Mouse (Mus musculus): ENCODE results near the gene Zfp217.

Zfp217 gene

DNA sequence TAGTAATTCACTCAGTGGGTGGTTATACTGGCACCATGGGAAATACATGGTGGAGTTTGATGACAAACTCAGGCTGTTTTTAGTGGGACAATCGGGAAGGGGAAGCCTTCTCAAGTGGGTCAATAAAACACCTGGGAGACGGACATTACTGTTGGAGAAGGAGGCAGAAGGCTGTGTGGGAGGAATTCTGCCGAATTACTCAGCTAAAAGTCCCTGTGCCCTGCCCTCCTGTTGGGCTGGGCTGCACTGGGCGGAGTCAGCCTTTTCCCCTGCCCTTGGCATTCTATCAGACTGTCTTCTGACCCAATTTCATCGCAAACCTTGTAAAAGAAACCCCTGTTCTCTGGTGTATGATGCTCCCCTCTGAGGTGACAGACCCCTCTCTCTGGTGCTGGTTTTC lies 10.3 kb upstream of the Zfp217 start:
- DNase-seq, result no peak

DNA sequence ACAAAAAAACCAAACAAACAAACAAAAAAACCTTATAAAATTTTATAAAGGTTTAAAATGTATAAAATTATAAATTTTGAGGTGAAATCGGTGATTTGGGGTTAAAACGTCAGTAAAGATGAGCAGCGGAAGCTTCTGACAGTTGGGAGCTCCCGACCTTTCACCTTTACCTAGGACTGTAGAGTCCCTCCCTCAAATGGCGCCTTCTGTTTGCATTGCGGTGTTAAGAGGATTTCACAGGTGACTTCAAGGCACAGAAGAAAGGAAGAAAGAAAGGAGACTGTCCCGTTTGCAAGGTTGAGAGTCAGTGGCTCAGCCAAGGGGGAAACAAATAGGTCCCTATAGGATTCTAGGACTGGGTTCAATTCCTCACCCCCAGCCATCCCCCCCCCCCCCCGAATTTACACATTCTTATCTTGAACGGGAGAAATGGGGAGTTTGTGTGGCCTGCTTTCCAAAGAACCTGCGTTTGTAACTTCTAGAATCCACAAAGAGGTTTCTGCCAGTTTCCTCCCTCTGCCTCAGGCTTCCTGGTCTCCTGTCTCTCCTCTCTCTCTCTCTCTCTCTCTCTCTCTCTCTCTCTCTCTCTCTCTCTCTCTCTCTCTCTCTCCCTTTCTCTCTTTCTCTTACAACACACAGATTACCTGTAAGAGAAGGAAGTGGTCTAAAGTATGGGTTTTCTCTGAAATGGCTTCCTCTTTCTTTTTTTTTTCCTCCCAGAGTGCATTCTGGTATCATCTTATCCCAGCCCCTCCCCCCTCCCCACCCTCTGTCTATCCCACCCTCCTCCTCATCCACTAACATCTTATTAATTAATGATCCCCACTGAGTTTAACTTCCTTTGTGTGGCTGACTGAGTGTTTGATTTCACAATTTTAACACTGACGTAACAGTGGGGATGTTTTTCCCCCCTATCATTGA lies 9.6 kb upstream of the Zfp217 start:
- no peak for DNase-seq

DNA sequence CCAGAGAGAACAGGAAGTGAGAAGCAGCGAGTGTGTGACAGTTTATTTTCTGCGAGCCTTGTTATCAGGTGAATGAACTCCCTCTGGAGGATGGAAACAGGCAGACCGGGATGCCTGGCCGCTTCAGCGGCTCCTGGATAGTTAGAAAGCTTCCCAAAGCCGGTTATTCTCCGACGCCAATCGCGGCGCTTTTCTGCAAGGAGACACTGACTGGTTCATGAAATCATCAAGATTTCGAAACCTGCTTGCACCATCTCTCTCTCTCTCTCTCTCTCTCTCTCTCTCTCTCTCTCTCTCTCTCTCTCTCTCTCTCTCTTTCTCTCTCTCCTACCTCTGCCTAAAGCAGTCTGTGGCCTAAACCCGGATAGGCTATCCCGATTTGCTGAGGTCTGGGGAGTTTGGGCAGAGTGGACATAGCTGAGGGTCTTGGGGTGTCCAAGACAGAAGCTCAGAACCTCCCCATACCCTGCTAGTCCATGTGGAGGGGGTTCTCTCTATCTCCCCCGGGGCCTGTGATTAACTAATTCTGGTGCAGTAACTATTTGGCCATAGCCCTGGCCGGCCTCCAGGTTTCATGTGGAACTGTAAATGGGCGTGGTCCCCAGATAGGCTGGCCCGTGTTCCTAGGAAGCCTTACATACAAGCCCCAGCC lies 7.3 kb upstream of the Zfp217 start:
- peak; percentile 55 to 62 for DNase-seq

DNA sequence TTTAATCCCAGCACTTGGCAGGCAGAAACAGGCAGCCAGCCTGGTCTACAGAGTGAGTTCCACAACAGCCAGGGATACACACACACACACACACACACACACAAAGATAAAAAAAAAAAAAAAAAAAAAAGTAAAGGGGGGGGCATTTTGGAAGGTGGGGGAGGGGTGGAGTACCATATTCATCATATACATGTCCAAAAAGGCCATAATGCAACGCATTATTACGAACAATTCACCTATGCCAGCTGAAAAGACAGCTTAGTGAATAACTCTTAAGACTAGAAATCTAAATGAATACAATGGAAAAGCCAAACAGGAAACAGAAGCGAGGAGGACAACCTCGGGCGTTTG lies 6.8 kb upstream of the Zfp217 start:
- no peak for DNase-seq

DNA sequence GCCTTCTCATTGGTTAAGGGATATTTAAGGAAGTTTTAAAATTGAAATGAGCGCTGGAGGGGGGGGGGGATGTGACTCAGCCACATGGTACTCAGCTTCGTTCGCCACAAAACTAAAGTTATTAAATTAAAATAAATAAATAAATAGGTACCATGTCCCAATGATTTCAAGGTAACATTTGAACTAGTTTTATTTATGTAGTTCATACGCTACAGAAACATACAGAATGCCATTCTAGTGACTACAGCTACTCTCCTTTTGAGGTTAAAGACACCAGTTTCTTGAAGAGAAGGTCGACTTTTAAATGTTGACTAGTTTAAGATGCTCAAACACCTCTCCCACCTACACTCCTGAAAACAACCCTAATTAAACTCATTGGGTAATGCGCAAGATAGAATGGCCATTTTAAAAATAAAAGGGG lies 6.4 kb upstream of the Zfp217 start:
- no peak for DNase-seq

DNA sequence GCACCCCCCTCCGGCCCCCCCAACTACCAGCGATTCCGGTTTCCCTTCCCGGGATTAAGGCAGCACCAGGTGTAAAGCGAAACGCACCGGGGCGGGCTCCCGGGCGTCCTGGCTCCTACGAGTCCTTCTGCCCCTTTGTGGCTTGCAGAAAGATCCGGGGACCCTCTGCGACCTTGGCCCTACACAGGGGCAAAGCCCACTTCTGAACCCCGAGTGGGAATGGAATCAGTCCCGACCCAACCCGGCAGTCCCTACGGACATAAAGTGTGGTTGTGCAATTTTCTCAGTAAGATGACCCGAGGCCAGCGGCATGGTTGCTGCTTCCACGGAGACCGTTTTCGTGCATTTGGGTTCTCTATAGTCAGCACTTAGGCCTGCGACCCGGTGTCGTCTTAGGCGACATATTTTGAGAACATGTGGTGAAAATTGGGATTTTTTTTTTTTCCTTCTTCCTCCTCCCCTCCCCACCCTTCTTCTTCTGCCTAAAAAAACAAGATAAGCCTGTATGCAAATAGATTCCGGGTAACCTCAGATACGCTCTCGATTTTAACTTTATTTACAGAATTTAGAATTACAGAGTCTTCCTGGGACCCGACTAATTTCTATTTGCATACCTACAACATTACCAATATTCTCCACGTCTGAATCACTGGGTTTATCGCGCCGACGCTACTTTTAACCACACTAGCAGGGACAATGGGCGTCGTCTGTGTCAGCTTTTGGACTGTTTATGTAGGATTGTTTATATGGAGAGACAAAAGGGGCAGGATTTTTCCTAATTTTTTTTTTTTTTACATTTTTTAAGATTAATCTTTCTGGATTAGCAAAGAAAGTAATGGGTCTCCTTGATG lies 5.7 kb upstream of the Zfp217 start:
- DNase-seq, result peak in 1 of 2 experiments; percentile 54

DNA sequence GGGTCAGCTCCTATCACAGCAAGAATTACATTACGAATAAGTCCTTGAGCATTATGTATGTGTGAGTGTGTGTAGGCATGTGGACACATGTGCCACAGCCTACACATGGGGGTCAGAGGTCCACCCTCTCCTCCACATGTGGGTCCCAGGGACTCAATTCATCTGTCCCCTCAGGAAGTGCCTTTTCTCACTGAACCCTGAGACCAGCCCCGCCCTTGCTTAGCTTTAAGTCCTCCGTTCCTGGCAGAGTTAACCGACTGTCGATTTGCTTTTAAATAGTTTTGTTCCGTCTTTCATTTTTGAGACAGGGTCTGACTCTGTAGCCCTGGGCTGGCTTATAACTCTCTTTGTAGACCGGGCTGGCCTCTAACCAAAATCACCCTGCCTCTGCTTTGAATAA lies 5.0 kb upstream of the Zfp217 start:
- no peak for DNase-seq

DNA sequence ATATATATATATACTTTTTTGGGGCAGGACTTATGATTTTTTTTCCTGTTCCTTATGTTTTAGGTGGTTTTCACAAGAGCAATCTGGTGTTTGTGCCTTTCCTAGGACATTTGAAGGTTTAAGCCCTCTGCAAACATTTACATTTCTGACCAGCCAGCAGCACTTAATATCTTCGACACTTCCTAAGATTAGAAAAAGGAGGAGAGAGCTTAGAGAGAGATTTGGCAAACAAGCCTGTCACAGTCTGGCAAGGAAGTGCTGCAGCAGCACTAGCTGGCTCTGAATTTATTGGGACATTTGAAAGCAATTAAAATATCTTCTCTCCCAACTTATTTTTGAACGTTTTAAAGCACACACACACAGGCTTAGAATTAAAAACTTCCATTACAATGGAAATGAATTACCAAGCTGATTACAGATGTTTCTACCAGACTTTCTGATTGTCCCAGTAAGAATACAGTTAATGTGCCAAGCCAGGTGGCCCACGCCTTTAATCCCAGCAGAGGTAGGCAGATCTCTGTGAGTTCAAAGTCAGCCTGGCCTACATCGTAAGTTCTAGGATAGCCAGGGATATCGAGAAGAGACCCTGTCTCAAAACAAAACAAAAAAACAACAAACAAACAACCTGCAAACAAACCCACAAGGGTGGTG lies 4.3 kb upstream of the Zfp217 start:
- no peak for DNase-seq

DNA sequence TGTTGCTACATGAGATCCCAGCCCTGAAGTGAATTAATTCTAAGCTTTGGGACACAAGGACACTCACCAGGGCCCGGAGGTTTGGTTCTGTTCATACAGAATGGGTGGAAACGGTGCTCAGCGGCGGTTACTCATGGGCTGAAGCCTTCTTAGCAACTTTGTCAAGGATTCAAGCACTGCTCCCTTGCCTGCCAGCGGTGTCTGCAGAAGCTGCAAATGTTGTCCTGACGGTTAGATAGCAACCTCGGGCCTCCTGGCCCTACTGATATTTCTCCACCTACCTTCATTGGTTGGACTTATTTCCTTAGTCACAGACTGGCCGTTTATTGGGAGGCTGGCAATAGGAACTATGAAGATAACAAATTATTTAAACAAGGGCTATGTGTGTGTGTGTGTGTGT lies 3.6 kb upstream of the Zfp217 start:
- DNase-seq, result no peak

DNA sequence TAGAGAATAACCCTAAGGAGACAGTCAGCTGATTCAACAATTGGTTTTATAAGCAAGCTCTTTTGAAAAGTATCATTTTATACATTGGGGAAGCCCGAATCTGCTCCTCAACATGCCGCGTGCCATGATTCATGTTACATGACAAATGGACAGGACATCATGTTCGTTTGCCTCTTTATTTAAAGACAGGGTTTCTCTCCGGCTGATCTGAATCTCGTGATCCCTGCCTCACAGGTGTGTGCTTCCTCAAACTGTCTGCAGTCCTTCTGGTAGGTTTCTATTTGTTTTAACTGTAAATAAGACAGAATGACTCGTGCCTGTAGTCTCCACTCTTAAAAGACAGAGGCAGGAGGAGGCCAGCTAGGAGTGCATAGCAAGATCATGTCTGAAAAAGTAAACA lies 925 bp upstream of the Zfp217 start:
- no peak for DNase-seq

DNA sequence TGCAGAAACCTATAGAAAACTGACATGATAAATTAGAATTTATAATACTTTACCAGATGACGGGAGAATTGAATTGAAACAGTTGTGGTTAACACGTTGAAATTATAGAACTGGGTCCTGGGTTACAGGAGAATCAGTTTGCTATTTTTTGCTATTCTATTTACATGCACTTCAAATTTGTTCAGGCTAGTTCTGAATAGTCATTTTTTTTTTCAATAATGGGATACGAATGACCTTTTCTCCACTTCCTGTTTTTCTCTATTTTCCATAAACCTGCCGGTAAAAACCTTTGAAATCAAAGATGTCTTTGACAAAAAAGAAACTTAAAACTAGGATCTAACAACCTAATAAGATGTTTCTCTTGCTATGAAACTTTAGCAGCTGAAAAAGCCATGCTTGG lies 733 bp downstream of the Zfp217 start:
- DNase-seq, result no peak

DNA sequence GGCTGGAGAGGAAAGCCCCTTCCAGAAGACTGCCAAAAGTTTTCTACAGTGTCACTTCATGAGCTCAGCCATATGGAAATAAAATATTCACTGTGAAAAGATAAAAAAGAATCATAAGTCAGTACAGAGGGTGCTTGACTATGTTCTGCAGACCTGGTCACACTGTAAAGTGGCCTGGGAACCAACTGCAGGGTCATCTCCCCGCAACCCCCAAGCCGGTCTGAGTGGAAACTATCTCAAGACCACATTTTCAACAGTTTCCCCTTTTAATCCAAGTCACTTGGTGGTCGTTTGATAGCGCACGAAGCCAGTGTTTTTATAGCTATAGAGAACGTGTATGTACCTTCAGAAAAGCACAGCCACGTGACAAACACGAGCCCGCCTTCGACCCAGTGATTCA lies 3.6 kb downstream of the Zfp217 start:
- no peak for DNase-seq

DNA sequence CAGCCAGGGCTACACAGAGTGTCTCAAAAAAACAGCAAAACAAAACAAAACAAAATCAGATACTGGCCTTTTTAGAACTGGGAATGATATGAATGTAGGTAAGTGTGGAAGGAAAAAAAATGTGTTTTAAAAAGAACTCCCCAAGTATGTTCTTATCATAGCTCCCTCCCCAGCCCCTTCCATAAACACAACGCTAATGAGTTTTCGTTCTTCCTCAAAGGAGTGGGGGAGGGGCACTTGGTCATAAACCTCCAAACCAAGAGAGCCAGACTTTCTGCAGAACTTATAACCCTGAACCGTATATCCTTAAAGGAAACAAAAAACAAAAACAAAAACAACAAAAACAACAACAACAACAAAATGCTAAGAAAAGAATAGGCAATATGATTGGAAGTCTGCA lies 4.0 kb downstream of the Zfp217 start:
- no peak for DNase-seq

DNA sequence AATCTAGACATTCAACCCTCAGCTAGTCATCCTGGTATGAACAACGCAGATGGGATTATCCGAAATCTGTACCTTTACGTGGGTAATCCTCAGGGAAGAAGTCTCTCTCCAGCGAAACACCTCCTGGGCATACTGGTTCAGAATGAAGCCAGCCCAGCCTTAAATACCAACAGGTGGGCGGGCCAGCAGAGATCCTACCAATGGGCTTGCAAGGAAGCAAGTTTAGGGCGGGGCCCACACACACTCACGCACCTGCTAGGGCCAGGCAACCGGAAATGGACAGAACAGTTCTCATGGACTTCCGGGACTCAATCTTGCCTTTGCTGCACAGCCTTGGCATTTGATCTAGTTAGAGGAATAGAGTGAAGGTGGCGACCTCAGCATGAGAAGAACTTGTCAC lies 5.4 kb downstream of the Zfp217 start:
- DNase-seq, result no peak

DNA sequence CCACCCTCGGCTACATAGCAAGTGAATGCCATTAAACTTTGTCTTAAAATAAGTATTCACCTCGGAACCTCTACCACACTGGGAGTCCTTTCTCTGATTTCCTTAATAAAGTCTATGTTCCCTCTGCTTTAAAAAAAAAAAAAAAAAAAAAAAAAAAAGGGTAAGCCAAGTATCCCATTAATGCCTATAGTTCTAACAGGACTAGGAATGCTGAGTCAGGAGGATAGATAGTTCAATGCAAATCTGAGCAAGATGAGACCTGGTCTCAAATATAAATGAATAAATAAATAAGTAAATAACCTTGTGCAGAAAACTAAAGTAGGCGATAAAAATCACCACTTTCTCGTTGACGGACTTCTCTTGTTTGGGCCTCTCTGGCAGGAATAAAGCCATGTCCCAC lies 6.4 kb downstream of the Zfp217 start:
- DNase-seq, result no peak

DNA sequence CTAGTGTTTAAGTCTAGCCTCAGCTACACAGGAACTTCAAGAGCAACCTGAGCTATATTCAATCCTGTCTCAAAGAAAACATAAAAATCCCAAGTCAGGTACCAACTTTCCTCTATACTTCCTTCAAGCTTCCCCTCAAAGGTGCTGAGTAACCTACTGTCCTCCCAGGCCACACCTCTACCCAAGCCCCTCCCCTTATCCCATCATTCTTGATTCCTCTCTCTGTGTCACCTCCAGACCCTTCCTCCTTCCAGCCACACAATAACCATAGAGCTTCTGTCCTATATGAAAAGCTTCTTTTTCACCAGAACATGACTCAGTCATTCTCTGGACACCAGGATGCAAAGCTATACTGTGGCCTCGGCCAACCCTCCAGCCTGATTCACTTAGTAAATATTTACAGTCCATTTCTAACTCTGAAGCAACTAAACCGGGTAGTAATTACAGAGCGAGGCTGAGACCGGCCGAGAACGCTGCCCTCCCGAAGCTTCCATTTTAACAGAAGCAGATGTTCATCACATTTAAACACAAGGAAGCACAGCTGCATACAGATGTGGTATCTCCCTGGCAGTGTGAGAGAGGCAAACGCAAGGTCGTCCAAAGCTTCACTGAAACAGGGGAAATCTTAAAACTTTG lies 8.4 kb downstream of the Zfp217 start:
- DNase-seq, result no peak

DNA sequence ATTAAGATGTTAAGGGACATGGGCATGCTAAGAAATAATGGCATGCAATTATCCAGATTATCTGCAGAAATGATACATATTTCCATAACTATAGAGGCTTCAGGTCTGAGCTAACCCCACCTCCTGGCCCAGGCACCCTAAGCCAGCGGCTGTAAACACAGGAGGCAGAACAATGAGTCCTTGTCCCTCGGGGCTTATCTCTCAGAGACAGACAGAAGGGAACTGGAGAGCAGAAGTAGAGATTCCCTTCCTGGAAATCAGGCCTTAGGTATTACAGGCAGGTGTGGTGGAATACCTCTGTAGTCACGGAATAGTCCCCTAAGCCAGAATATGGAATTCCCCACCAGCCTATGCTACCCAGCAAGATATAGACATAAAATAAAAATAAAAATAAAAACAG lies 11.0 kb downstream of the Zfp217 start:
- no peak for DNase-seq

DNA sequence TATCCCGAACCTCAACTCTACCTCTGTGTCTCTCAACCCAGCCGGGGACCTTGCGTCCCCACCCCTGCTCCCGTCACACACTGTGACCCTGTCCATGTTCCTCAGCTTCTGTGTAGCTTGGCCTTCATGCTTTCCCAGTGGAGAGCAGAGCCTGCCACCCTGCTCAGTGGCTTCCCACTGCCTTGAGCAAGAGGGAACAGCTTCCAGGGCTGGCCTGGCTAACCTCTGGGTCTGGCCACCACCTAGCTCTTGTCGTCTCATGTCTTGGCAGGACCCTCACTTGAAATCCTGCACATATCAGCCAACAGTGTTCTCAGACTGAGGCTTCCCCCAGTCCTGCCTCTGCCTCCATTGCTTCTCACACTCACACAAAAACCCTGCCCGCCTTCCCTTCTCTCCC lies 12.1 kb downstream of the Zfp217 start:
- DNase-seq, result no peak

DNA sequence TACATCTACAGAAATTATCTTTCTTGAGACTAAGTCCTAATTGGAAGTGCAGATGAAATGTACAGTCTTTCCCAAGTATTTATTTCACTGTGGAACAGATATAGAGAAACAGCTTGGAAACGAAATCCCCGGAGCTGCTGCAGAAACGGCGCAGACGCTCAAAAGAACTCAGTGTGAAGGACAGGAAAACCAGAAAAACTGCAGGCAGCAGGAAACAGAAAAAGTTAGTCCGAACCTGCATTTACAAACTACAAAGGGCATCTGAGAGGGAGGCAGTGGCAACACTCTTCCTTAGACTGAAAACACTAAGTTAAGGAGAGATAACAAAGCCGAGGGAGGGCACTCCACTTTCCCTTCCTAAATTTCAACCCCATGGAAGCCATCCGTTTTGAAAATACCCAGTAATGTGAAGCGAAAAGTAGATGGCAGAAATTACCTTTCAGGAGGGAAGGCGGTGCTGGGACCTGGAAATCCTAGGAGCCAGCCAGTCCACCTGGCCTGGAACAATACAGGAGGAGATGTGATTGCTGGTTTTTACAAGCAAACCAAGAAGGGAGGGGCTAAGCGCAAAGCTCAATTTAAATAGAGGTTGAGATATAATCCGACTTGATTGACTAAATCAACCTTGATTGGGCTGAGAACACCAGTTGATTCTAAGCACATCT lies 13.7 kb downstream of the Zfp217 start:
- no peak for DNase-seq

DNA sequence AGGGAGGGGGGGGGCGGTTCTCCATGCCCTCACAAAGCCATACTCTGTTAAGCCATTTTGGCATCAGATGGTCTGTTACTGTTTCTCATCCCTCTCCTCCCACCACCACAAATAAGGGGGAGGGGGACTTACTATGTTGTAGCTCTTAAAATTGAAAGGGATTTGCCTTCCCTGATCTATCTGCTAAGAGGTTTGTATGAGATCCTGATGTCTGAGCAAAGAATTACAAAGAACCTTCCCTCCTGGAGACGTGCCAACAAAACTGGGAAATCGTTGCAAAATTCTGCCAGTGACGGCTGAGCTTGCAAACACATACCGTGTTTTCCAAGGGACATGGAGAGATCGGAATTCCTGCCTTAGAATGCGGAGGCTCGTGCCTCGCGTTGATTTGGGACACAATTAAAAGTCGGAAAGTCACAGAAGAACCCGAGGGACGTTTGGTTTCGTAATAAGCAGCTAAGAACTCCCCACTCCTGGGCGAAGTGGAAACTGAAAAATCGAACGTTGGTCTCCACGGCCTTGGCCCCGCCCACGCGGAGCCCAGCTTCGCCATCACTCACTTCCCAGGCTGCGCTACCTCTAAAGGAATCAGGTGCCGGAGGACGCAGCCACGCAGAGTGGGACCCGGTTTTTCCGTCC lies 14.7 kb downstream of the Zfp217 start:
- DNase-seq, result peak; percentile 71 to 79

DNA sequence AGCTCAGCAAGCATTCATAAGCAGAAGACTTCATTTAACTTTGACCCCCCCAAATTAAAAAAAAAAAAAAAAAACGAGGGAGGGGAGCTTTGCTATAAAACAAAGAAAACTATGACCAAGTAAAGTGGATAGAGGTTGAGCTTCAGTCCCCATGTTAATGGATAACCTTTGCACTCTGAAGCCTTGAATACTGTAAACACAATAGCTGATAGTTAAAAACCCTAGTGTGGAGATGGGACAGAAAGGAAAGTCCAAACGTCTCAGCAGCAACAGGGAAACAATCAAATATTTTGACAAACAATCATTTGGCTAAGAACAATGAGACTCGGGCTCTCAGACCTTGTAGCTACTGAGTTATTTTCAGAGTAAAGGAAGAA lies 15.2 kb downstream of the Zfp217 start:
- DNase-seq, result no peak

All from kidney, adult 8-10 months (tissue).